Mouse (Mus musculus): ENCODE results near the gene Wdr93.

DNA sequence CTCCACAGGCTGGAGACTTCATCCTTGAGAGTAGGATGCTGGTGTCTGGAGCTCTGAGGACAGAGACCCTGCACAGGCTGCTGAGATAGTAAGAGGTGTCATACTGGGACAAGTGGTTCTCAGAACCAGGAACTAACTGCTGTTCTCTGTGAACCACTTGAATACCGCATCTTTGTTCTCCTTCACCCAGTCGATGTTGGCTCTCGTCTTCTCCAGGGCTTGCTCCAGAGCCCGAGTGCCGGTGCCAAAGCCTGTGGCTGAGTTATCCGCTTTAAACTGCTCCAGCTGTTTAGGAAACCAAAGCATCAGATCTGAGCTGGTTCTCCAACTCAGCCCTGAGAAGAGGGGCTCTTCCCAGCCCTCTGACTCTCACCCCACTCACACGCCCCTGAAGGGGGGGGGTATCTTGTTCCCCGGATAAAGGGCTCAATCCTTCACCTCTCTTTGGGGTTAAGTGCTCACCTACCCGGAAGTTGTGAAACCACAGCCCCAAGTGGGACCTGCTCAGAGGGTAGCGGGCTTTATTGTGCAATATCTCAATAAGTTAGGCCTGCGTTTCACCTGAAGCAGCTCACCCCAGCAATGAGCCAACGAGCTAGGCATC, 79.2 kb downstream of the Wdr93 start:
- TF ChIP-seq GATA1 (IDR thresholded peaks at IDR 0.05; ENCODE audit: low read length), result no peak
- no peak for TF ChIP-seq TAL1 (IDR thresholded peaks at IDR 0.05; ENCODE audit: low read length)

Data from erythroblast, embryonic 14.5 days (primary cell).